Mouse (Mus musculus): ENCODE results near the gene Slc37a1. TPM values are rescaled to one million over a fixed set of nuclear protein-coding genes. Genes with fewer than 3 reads are reported as not detected.

Slc37a1 gene
- polyA plus RNA-seq, 1 experiment from 2014 or later, result 16.5 TPM

DNA sequence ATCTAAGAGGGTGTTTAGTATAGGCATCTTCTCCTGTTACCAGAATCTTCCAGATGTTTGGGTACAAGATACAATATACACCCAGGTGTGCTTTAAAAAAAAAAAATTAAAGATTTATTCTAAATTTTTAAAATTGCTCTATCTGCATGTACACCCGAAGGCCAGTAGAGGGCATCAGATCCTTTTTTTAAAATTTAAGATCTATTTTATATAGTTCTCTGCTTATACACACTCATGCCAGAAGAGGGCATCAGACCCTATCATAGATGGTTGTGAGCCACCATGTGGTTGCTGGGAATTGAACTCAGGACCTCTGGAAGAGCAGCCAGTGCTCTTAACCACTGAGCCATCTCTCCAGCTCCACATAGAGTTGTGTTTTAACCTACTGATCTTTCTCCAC, 45.7 kb downstream of the Slc37a1 start:
- Histone ChIP-seq H3K27ac (ENCODE audit: low read depth, low read length) (no peak overlapping the region), H3K9me3 (ENCODE audit: control insufficient read depth) (no peaks in the 10 kb centered on the region), H3K27me3 (replicated peaks; ENCODE audit: control insufficient read depth, insufficient read depth, low read length) (no peaks in the 10 kb centered on the region), H3K4me1 (replicated peaks; ENCODE audit: control insufficient read depth, insufficient read depth, low read length) (no peaks in the 10 kb centered on the region), H3K4me2 (replicated peaks; ENCODE audit: low read depth) (no peak overlapping the region), H3K36me3 (ENCODE audit: control insufficient read depth, insufficient read depth) (peaks cover 19% of the 10 kb centered on the region; the same call in 1 of the 2 replicates), H3K4me3 (ENCODE audit: low read depth, low read length) (no peak overlapping the region), H3K9ac (ENCODE audit: low read depth, low read length) (no peak overlapping the region)
- TF ChIP-seq CTCF (IDR thresholded peaks at IDR 0.05; ENCODE audit: low read depth), result peak; percentile 56
- no peak for ATAC-seq
- WGBS, result 51% methylated on average over 1 of the region's 1 CpGs

DNA sequence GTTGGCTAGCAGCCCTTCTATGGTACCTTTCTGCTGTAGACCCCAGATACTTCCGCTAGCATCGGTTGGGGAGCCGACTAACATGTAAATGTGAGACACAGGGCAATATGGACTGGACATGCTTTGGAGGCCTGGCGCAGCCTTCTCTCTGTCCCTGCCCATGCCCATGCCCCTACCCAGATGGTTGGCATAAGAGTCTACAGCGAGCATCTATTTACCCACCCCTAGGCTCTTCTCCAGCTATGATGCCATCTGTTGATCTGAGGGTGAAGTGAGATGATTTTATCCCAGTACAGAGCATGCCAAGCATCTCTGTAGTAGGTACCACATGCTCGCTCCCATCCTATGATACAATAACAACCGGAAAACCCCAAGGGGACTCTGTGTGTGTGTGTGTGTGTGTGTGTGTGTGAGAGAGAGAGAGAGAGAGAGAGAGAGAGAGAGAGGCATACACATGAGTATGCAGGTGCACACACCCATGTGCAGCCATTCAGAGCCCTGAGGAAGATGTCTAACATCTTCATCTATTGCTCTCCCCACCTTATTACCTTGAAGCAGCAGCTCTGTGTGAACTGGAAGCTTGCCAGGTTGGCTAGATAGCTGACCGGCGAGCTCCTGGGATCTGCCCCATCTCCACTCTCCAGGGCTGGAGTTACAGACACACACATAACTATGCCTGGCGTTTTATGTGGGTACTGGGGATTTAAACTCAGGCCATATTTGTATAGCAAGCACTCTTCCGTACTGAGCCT, 48.1 kb downstream of the Slc37a1 start:
- Histone ChIP-seq H3K4me1 (replicated peaks; ENCODE audit: control insufficient read depth, insufficient read depth, low read length) (no peaks in the 10 kb centered on the region), H3K9me3 (ENCODE audit: control insufficient read depth) (no peaks in the 10 kb centered on the region), H3K9ac (ENCODE audit: low read depth, low read length) (no peak overlapping the region), H3K27ac (ENCODE audit: low read depth, low read length) (no peak overlapping the region), H3K4me2 (replicated peaks; ENCODE audit: low read depth) (no peak overlapping the region), H3K4me3 (ENCODE audit: low read depth, low read length) (no peak overlapping the region), H3K36me3 (ENCODE audit: control insufficient read depth, insufficient read depth) (peaks cover 41% of the 10 kb centered on the region), H3K27me3 (replicated peaks; ENCODE audit: control insufficient read depth, insufficient read depth, low read length) (no peaks in the 10 kb centered on the region)
- no peak for ATAC-seq
- WGBS, result 80% methylated on average over 11 of the region's 11 CpGs
- no peak for TF ChIP-seq CTCF (IDR thresholded peaks at IDR 0.05; ENCODE audit: low read depth)

DNA sequence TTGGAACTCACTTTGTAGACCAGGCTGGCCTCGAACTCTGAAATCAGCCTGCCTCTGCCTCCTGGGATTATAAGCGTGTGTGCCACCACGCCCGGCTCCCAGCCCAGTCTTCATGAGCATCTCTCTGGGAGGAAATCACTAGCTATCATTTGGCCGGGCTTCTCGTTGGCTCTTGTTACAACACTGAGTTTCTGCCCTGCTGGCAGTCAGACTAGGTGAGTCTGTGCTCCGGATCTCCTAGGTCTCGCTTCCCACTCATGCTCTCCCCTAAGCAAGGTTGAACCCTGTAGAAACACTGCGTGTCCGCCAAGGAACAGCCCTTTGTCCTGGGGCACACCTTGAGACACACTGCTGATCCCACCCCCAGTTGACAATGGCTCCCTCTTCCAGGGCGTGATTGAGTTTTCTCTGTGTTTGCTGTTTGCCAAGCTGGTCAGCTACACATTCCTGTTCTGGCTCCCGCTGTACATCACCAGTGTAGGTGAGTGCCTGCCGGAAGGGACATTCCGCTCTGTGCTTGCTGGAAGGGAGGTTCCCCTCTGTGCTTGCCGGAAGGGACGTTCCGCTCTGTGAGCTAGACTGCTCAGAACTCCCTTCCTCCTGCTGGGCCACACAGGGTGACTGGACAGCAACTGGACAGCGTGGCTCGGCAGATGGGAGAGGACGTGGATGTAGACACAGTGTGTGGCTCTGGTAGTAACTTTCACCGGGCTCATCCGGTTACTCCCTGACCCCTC, 48.9 kb downstream of the Slc37a1 start:
- no peak for ATAC-seq
- 76% methylated on average over 22 of the region's 22 CpGs for WGBS
- Histone ChIP-seq H3K9ac (ENCODE audit: low read depth, low read length) (no peak overlapping the region), H3K4me1 (replicated peaks; ENCODE audit: control insufficient read depth, insufficient read depth, low read length) (no peaks in the 10 kb centered on the region), H3K27me3 (replicated peaks; ENCODE audit: control insufficient read depth, insufficient read depth, low read length) (no peaks in the 10 kb centered on the region), H3K36me3 (ENCODE audit: control insufficient read depth, insufficient read depth) (peaks cover 46% of the 10 kb centered on the region), H3K4me3 (ENCODE audit: low read depth, low read length) (no peak overlapping the region), H3K4me2 (replicated peaks; ENCODE audit: low read depth) (no peak overlapping the region), H3K9me3 (ENCODE audit: control insufficient read depth) (no peaks in the 10 kb centered on the region), H3K27ac (ENCODE audit: low read depth, low read length) (no peak overlapping the region)
- TF ChIP-seq CTCF (IDR thresholded peaks at IDR 0.05; ENCODE audit: low read depth), result no peak

DNA sequence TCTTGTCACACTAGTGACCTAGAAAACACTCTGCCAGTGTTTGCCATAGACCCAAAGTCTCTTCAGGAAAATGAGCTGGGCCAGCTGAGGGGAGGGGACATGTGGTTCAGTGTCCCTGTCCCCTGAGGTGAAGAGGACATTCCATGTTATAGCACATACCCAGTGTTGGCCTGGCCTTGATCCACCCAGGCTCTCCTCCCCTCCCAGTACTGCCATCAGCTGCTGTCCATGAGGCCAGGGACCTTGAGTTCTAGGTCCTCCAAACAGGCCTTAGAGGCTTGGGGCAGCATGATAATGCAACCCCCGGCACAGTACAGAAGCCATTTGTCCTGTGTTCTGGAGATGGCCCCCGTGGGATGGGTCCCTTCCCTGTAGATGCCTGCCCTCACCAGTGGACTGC, 53.2 kb downstream of the Slc37a1 start:
- H3K4me1 ChIP-seq (replicated peaks; ENCODE audit: control insufficient read depth, insufficient read depth, low read length), result no peaks in the 10 kb centered on the region
- no peak overlapping the region for H3K27ac ChIP-seq (ENCODE audit: low read depth, low read length)
- H3K4me2 ChIP-seq (replicated peaks; ENCODE audit: low read depth), result no peak overlapping the region
- no peak for ATAC-seq
- peaks cover 44% of the 10 kb centered on the region for H3K36me3 ChIP-seq (ENCODE audit: control insufficient read depth, insufficient read depth)
- WGBS, result 84% methylated on average over 2 of the region's 2 CpGs
- H3K9ac ChIP-seq (ENCODE audit: low read depth, low read length), result no peak overlapping the region
- no peaks in the 10 kb centered on the region for H3K9me3 ChIP-seq (ENCODE audit: control insufficient read depth)
- H3K27me3 ChIP-seq (replicated peaks; ENCODE audit: control insufficient read depth, insufficient read depth, low read length), result no peaks in the 10 kb centered on the region
- H3K4me3 ChIP-seq (ENCODE audit: low read depth, low read length), result no peak overlapping the region
- no peak for TF ChIP-seq CTCF (IDR thresholded peaks at IDR 0.05; ENCODE audit: low read depth)

DNA sequence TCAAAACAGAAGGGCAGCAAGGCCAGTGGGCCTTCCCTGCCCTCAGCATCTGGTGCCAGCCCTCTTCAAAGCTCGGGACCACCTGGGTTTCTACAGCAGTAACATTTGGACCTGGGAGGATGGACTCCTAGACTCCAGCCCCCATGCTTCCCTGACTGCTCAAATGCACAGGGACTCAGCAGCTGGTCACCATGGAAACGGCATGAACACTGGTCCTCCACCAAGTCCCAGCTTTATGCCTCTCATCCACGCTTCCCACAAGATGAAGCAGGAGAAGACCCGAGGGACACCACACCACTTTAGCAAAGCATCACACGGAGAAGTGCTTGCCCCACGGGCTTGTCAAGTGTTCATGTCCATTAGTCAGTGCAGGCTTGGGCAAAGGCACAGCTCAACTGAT, 55.6 kb downstream of the Slc37a1 start:
- H3K36me3 ChIP-seq (ENCODE audit: control insufficient read depth, insufficient read depth), result peaks cover 63% of the 10 kb centered on the region
- no peaks in the 10 kb centered on the region for H3K4me1 ChIP-seq (replicated peaks; ENCODE audit: control insufficient read depth, insufficient read depth, low read length)
- no peak overlapping the region for H3K27ac ChIP-seq (ENCODE audit: low read depth, low read length)
- H3K9ac ChIP-seq (ENCODE audit: low read depth, low read length), result no peak overlapping the region
- WGBS, result 83% methylated on average over 6 of the region's 6 CpGs
- H3K9me3 ChIP-seq (ENCODE audit: control insufficient read depth), result no peaks in the 10 kb centered on the region
- no peak for ATAC-seq
- H3K27me3 ChIP-seq (replicated peaks; ENCODE audit: control insufficient read depth, insufficient read depth, low read length), result no peaks in the 10 kb centered on the region
- no peak for TF ChIP-seq CTCF (IDR thresholded peaks at IDR 0.05; ENCODE audit: low read depth)
- H3K4me2 ChIP-seq (replicated peaks; ENCODE audit: low read depth), result no peak overlapping the region
- no peak overlapping the region for H3K4me3 ChIP-seq (ENCODE audit: low read depth, low read length)

DNA sequence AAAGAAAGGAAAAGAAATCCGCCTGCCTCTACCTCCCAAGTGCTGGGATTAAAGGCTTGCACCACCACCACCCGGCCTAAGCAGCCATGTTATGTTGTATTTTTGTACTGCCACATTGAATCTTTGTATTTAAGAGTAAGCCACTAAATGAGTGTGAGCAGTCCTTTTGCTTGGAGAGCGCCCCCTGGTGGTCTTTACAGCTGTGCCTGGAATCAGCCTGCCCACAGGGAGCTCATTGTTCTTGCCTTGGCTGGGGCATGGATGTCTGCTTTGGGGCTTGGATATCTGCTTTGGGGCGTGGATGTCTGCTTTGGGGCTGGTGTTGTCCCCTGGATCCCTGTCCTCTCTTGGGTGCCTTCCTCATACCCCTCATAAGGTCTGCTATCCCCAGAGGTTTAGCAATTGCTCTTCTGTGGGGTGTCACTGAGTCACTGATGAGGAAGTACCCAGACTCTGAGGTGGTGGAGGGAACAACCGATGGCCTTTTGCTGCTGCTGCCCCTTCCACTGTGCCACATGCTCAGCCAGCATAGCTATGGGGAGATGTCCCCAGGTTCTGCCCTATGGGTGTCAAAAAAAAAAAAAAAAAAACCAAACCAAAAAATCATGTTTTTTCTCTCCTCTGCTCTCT, 57.7 kb downstream of the Slc37a1 start:
- Histone ChIP-seq H3K36me3 (ENCODE audit: control insufficient read depth, insufficient read depth) (peaks cover 66% of the 10 kb centered on the region), H3K4me2 (replicated peaks; ENCODE audit: low read depth) (no peak overlapping the region), H3K9ac (ENCODE audit: low read depth, low read length) (no peak overlapping the region), H3K27ac (ENCODE audit: low read depth, low read length) (no peak overlapping the region), H3K27me3 (replicated peaks; ENCODE audit: control insufficient read depth, insufficient read depth, low read length) (no peaks in the 10 kb centered on the region), H3K9me3 (ENCODE audit: control insufficient read depth) (no peaks in the 10 kb centered on the region), H3K4me3 (ENCODE audit: low read depth, low read length) (no peak overlapping the region), H3K4me1 (replicated peaks; ENCODE audit: control insufficient read depth, insufficient read depth, low read length) (no peaks in the 10 kb centered on the region)
- TF ChIP-seq CTCF (IDR thresholded peaks at IDR 0.05; ENCODE audit: low read depth), result peak; percentile 88
- WGBS, result 40% methylated on average over 5 of the region's 5 CpGs
- ATAC-seq, result no peak

All from intestine, postnatal 0 days (tissue).